Mouse (Mus musculus) bone marrow, adult 2 months (tissue): Measurements from ENCODE around the gene Tent5b.

Experiments used
- CTCF ChIP-seq: fragments of 200-500 bp; IDR thresholded peaks from 2 replicates; pipeline ENCODE4 v1.5.1; 2011; ENCODE audit warnings: low read length, control low read depth; ENCODE audit not compliant: control insufficient read depth, insufficient read depth
- POLR2A ChIP-seq: fragments of 200-500 bp; IDR thresholded peaks from 2 replicates; pipeline ENCODE4 v1.6.1; 2011; ENCODE audit warnings: low read depth, mild to moderate bottlenecking, control low read depth, low read length, borderline replicate concordance; ENCODE audit not compliant: control insufficient read depth

DNA sequence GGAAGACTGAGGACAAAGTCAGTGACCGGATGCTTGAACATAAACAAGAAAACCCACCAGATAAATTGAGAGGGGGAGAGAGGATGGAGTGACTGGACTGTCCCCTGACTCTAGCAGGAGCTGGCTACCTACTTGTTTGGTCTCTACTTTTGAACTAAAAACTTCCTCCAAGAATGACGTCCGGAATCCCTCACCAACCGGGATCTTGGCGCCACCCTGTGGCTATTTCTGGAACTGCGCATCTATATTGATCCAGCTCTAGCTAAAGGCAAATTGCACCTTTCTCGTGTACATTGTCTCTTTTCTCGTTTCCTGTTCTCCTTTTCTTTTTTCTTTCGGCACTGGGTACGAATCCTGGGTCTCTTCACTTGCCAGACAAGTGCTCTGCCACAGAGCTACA, 28.4 kb upstream of the Tent5b start:
- TF ChIP-seq CTCF = peak; percentile 96
- no peak for TF ChIP-seq POLR2A
